Mouse (Mus musculus): Measurements from ENCODE around the gene Atl3.

The Atl3 gene

GRCm38 (mm10) chr19:7559986-7560385 is 66.1 kb downstream of the Atl3 start:
- no peak for DNase-seq (ENCODE audit: low read depth, low spot score)

GRCm38 (mm10) chr19:7561456-7561855 is 67.6 kb downstream of the Atl3 start:
- no peak for DNase-seq (ENCODE audit: low read depth, low spot score)

GRCm38 (mm10) chr19:7562601-7563129 is 68.8 kb downstream of the Atl3 start:
- no peak for DNase-seq (ENCODE audit: low read depth, low spot score)

GRCm38 (mm10) chr19:7563676-7564075 is 69.8 kb downstream of the Atl3 start:
- no peak for DNase-seq (ENCODE audit: low read depth, low spot score)

GRCm38 (mm10) chr19:7564457-7564856 is 70.6 kb downstream of the Atl3 start:
- no peak for DNase-seq (ENCODE audit: low read depth, low spot score)

- DNase-seq (ENCODE audit: low read depth, low spot score), result no peak
Observed at GRCm38 (mm10) chr19:7566826-7567225, 73.0 kb downstream of the Atl3 start.

- no peak for DNase-seq (ENCODE audit: low read depth, low spot score)
Observed at GRCm38 (mm10) chr19:7568364-7568763, 74.5 kb downstream of the Atl3 start.

GRCm38 (mm10) chr19:7569650-7570049 is 75.8 kb downstream of the Atl3 start:
- no peak for DNase-seq (ENCODE audit: low read depth, low spot score)

- no peak for DNase-seq (ENCODE audit: low read depth, low spot score)
Observed at GRCm38 (mm10) chr19:7576180-7576579, 82.3 kb downstream of the Atl3 start.

- no peak for DNase-seq (ENCODE audit: low read depth, low spot score)
Observed at GRCm38 (mm10) chr19:7577710-7578109, 83.9 kb downstream of the Atl3 start.

- no peak for DNase-seq (ENCODE audit: low read depth, low spot score)
Observed at GRCm38 (mm10) chr19:7581042-7581441, 87.2 kb downstream of the Atl3 start.

GRCm38 (mm10) chr19:7583101-7583500 is 89.3 kb downstream of the Atl3 start:
- no peak for DNase-seq (ENCODE audit: low read depth, low spot score)

- no peak for DNase-seq (ENCODE audit: low read depth, low spot score)
Observed at GRCm38 (mm10) chr19:7583599-7583998, 89.8 kb downstream of the Atl3 start.

- no peak for DNase-seq (ENCODE audit: low read depth, low spot score)
Observed at GRCm38 (mm10) chr19:7585279-7585678, 91.4 kb downstream of the Atl3 start.

GRCm38 (mm10) chr19:7585764-7586163 is 91.9 kb downstream of the Atl3 start:
- no peak for DNase-seq (ENCODE audit: low read depth, low spot score)
